Mouse (Mus musculus) frontal cortex, adult (tissue): ENCODE measurements at regions not wholly inside any gene's neighbourhood (a gene's known extent, or its start where the extent isn't known, plus 50 kb on each side); places are given as distances from the start of the nearest gene placed in this dataset.

ENCODE experiments used
- ATAC-seq: cut with Nextera tagmentation; 2 replicates; pipeline ENCODE4 v1.9.2; 2017; ENCODE audit warnings: mild to moderate bottlenecking, moderate library complexity, mixed read lengths; ENCODE audit not compliant: low TSS enrichment

GRCm38 (mm10) chr16:65916831-65917230 is 101.8 kb downstream of the Vgll3 start:
- no peak for ATAC-seq

DNA sequence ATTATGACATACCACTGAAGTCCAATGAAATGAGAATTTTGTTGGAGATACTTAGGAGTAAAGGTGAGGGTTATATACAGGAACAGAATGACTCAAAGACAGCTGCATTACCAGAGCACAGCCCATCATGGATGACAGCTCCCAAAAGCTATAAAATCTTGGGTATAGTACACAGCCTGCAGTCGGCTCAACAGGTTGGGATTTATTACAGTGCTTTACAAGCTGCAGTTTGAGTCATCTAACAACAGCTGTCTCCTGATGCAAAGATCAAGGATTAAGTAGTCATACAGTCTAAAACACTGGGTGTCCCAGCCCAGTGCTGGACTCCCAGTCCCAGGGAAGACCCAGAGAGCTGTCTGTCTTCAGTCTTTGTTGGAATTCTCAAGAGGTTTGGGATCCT is 110.9 kb downstream of the Vgll3 start:
- ATAC-seq = no peak

DNA sequence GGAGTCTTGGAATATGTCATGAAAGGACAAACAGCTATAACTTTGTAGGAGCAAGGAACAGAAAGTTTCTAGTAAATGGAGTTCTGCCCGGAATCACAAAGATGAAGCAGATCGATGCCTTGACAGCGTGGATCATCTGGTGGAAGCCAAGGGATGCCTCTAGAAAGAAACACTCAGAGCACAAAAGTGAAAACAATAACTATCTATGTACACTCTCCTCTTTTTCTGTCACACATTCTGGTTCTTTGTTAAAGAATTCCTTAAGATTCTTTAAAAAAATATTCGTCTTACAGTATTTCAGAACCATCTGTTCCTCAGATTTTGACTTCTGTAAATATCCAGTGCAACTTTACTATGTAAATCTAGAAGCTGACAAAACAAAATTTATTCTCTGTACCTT is 148.8 kb downstream of the Vgll3 start:
- peak; percentile 76 for ATAC-seq

GRCm38 (mm10) chr16:65964260-65964659 is 149.2 kb downstream of the Vgll3 start:
- ATAC-seq = no peak

GRCm38 (mm10) chr16:65977075-65977474 is 162.0 kb downstream of the Vgll3 start:
- ATAC-seq = no peak

- ATAC-seq = no peak
Observed at GRCm38 (mm10) chr16:65987186-65987585, 172.1 kb downstream of the Vgll3 start.

GRCm38 (mm10) chr16:65999343-65999742 is 184.3 kb downstream of the Vgll3 start:
- no peak for ATAC-seq

- ATAC-seq = no peak
Observed at GRCm38 (mm10) chr16:66000728-66001273, 185.7 kb downstream of the Vgll3 start.

GRCm38 (mm10) chr16:66004689-66005088 is 189.6 kb downstream of the Vgll3 start:
- no peak for ATAC-seq

GRCm38 (mm10) chr16:66005954-66006580 is 191.0 kb downstream of the Vgll3 start:
- peak; percentile 70 for ATAC-seq

- ATAC-seq = peak; percentile 74
Observed at GRCm38 (mm10) chr16:66013608-66014007, 198.6 kb downstream of the Vgll3 start.

DNA sequence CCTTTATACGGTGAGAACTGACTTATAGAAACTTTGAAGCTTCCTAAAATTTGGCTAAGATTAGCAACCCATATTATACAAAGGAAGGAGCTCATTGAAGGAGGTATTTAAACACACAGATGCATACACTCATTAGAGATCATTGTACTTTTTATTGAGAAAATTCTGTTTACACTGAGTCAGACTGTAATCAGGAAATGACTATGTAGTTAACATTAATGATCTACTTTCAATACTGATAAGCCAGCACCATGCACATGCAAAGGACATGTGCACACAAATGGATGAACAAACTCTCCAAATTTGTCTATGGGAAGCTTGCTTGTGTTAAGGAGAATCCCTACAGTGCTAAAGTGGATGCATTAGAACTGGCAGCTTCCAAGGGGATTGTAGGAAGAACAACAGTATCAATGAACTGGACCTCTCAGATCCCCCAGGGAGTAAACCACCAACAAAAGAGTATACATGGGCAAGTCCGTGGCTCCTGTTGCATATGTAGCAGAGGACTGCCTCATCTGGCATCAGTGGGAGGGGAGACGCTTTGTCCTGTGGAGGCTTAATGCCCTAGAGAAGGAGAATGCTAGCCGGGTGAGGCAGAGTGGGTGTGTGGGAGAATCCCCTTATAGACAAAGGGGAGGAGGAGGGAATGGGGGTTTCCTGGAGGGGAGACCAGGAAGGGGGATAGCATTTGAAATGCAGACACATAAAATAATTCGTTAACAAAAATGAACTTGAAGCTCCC is 200.0 kb downstream of the Vgll3 start:
- ATAC-seq = no peak

- no peak for ATAC-seq
Observed at GRCm38 (mm10) chr16:66017040-66017439, 202.0 kb downstream of the Vgll3 start.

- no peak for ATAC-seq
Observed at GRCm38 (mm10) chr16:66023397-66023796, 208.3 kb downstream of the Vgll3 start.
